Mouse (Mus musculus): ENCODE results near the gene Rcn3. TPM values are rescaled to one million over a fixed set of nuclear protein-coding genes. Genes with fewer than 3 reads are reported as not detected.

Rcn3 gene
- total and polyA plus RNA-seq, 2 experiments from 2014 or later = 24.2 to 31.9 TPM

DNA sequence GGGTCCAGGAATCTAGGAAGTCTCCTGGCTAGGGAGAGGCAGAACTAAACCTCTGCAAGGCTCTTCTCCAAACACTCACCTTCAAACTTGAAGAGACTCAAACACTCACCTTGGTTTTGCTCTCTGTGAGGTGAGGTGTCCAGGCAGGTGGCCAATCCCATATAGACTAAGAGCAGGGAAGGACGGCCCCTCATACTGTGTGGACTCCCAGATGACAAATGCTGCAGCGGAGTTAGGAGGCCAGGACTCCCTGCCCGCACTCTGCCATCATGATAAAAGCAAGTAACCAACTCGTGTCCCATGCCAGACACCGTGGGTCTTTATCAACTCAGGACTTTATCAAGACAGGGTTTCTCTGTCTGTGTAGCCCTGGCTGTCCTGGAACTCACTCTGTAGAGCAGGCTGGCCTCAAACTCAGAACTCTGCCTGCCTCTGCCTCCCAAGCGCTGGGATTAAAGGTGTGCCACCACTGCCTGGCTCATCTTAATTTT, 31.3 kb downstream of the Rcn3 start:
- Histone ChIP-seq H3K4me3 (ENCODE audit: low read depth, low read length) (no peak overlapping the region), H3K4me2 (ENCODE audit: low read depth, low read length, poor library complexity, severe bottlenecking) (no peak overlapping the region), H3K9ac (replicated peaks; ENCODE audit: low read length, poor library complexity, severe bottlenecking) (no peak overlapping the region), H3K9me3 (ENCODE audit: low read length) (no peaks in the 10 kb centered on the region), H3K36me3 (ENCODE audit: insufficient read depth, low read length) (no peaks in the 10 kb centered on the region), H3K27ac (ENCODE audit: low read depth, low read length) (no peak overlapping the region), H3K27me3 (ENCODE audit: insufficient read depth, low read length) (no peaks in the 10 kb centered on the region), H3K4me1 (ENCODE audit: insufficient read depth, low read length) (peaks cover 18% of the 10 kb centered on the region; the same call in 1 of the 2 replicates)
- ATAC-seq (ENCODE audit: low FRiP score) (no peak), DNase-seq (ENCODE audit: low spot score) (no peak)
- no peak for TF ChIP-seq CTCF (IDR thresholded peaks at IDR 0.05)
- WGBS = 95% methylated on average over 6 of the region's 6 CpGs

DNA sequence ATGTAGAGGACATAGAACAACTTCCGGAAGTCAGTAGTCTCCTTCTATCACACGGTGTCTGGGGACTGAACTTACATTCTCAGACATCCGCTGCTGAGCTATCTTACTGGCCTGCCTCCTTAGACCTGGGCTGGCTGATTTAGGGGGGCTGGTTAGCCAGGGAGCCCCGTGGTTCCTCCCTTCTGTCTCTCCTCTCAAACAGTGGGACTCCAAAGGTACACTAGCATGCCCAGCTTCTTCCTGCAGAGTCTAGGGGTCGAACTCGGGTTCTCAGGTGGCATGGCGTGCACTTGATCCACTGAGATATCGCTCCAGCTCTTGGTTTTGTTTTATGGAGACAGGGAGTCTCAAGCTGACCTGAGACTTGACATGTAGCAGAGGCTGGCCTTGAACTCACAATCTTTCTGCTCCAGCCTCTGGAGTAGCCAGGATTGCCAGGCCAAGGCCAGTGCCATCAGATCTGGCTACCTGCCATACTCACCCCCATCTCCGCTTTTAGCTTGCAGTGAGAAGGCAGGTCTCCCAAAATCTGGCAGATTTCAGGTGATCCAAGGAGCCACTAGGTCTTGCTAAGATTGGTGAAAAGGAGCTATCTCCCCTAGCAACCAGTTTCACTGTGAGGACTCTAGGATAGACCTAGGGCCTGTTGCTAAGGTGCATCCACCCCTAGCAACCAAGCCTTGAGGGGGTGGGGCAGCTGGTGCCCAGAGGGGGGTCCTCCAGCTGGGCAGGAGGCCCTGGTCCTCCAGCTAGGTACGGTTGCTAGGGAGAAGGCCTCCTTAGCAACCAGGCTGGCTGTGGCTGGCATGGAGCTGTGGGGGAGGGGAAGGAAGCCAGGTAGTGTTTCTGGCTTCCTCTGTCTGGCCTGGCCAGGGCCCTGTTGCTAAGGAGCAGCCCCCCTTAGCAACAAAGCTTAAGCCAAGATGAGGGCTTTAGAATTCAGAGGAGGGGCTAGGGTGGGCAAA, 33.1 kb downstream of the Rcn3 start:
- peak; percentile 70 for DNase-seq (ENCODE audit: low spot score)
- H3K9ac ChIP-seq (replicated peaks; ENCODE audit: low read length, poor library complexity, severe bottlenecking) = peak overlapping the region; percentile 33; the same call in 1 of the 2 replicates
- peak overlapping the region; percentile 87 for H3K27ac ChIP-seq (ENCODE audit: low read depth, low read length)
- H3K27me3 ChIP-seq (ENCODE audit: insufficient read depth, low read length) = no peaks in the 10 kb centered on the region
- 72% methylated on average over 10 of the region's 10 CpGs for WGBS
- peaks cover 18% of the 10 kb centered on the region; the same call in 1 of the 2 replicates for H3K4me1 ChIP-seq (ENCODE audit: insufficient read depth, low read length)
- no peaks in the 10 kb centered on the region for H3K36me3 ChIP-seq (ENCODE audit: insufficient read depth, low read length)
- ATAC-seq (ENCODE audit: low FRiP score) = peak; percentile 54
- H3K4me2 ChIP-seq (ENCODE audit: low read depth, low read length, poor library complexity, severe bottlenecking) = 0 out of 2 replicates have a peak overlapping the region, but pooled peaks have one; percentile 6
- TF ChIP-seq CTCF (IDR thresholded peaks at IDR 0.05) = no peak
- no peaks in the 10 kb centered on the region for H3K9me3 ChIP-seq (ENCODE audit: low read length)
- H3K4me3 ChIP-seq (ENCODE audit: low read depth, low read length) = no peak overlapping the region

DNA sequence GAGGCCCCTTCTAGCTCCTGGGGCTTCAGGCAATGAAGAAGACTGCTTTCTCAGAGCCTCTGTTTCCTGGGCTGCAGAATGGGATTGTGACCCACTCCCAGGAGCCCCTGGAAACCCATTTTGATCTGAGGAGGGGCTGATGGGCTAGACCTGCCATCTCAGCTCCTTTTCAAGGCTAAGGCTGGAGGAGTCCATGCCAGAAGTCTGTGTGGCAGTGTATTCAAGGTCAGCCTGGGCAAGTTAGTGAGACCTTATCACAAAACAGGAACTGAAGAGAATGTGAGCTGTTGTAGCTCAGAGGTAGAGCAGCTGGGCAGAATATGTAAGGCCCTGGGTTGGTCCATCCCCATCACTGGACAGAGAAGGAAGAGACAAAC, 35.1 kb downstream of the Rcn3 start:
- Histone ChIP-seq H3K36me3 (ENCODE audit: insufficient read depth, low read length) (no peaks in the 10 kb centered on the region), H3K4me3 (ENCODE audit: low read depth, low read length) (no peak overlapping the region), H3K27ac (ENCODE audit: low read depth, low read length) (no peak overlapping the region), H3K9me3 (ENCODE audit: low read length) (no peaks in the 10 kb centered on the region), H3K4me2 (ENCODE audit: low read depth, low read length, poor library complexity, severe bottlenecking) (no peak overlapping the region), H3K27me3 (ENCODE audit: insufficient read depth, low read length) (no peaks in the 10 kb centered on the region), H3K9ac (replicated peaks; ENCODE audit: low read length, poor library complexity, severe bottlenecking) (no peak overlapping the region), H3K4me1 (ENCODE audit: insufficient read depth, low read length) (peaks cover 18% of the 10 kb centered on the region; the same call in 1 of the 2 replicates)
- TF ChIP-seq CTCF (IDR thresholded peaks at IDR 0.05) = no peak
- ATAC-seq (ENCODE audit: low FRiP score) (no peak), DNase-seq (ENCODE audit: low spot score) (no peak)

DNA sequence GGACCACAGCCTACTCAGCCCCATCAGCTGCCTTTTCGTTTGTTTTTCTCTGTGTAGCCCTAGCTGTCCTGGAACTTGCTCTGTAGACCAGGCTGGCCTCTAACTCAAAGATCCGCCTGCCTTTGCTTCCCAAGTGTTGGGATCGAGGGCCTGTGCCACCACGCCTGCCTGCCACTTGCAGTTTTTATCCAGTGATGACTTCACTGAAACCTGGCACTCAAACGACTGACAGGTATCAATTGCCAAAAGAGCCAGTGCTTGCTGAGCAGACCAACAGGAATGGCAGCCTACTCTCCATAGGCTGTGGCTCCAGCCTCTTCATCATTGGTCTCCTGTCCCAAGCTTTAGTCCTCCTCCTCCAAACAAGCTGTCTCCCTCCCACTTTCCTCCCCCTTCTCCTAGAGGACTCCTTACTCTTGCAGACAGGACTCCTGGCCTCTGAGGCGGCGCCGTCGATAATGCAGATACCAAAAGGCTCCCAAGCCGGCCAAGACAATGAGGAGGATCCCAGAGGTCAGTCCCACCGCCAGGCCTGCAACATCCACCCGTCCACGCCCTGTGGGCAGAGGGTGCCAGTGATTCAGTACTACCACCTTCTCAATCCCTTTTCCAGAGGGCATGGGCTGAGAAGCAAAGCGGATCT, 35.6 kb downstream of the Rcn3 start:
- Histone ChIP-seq H3K9ac (replicated peaks; ENCODE audit: low read length, poor library complexity, severe bottlenecking) (no peak overlapping the region), H3K27me3 (ENCODE audit: insufficient read depth, low read length) (no peaks in the 10 kb centered on the region), H3K4me1 (ENCODE audit: insufficient read depth, low read length) (peaks cover 14% of the 10 kb centered on the region; the same call in 1 of the 2 replicates), H3K27ac (ENCODE audit: low read depth, low read length) (no peak overlapping the region), H3K4me3 (ENCODE audit: low read depth, low read length) (no peak overlapping the region), H3K4me2 (ENCODE audit: low read depth, low read length, poor library complexity, severe bottlenecking) (no peak overlapping the region), H3K36me3 (ENCODE audit: insufficient read depth, low read length) (no peaks in the 10 kb centered on the region), H3K9me3 (ENCODE audit: low read length) (no peaks in the 10 kb centered on the region)
- ATAC-seq (ENCODE audit: low FRiP score) = no peak
- no peak for DNase-seq (ENCODE audit: low spot score)
- no peak for TF ChIP-seq CTCF (IDR thresholded peaks at IDR 0.05)
- WGBS = 62% methylated on average over 14 of the region's 14 CpGs

DNA sequence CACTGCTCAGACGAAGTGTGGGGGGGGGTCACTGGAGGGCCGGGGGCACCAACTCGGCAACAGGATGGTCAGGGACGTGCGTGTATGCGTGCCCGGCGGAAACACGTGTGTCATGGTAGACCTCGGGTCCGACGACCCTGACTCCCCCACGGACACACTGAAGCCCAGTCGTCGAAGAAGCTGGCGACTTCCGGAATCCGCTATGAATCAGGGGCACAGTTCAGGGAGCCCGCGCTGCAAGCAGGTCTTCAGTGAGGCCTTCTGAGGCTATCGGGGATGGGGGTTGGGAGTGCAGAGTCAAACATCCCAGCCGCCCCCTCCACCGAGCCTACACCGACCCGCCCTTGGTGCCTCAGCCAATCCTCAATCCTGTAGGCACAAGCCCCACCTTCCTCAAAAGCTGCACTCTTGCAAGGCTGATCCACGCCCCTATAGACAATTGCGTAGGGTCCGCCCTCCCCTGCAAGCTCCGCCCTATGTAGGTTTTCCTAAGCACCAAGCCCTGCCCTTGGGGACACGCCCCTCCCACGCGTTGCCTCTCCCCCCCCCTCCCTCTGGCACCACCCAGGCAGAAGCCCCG, 38.0 kb downstream of the Rcn3 start:
- Histone ChIP-seq H3K4me1 (ENCODE audit: insufficient read depth, low read length) (peaks cover 8% of the 10 kb centered on the region; the same call in 1 of the 2 replicates), H3K9ac (replicated peaks; ENCODE audit: low read length, poor library complexity, severe bottlenecking) (peak overlapping the region; percentile 96), H3K27me3 (ENCODE audit: insufficient read depth, low read length) (no peaks in the 10 kb centered on the region), H3K4me3 (ENCODE audit: low read depth, low read length) (peak overlapping the region; percentile 81), H3K36me3 (ENCODE audit: insufficient read depth, low read length) (peaks cover 12% of the 10 kb centered on the region), H3K27ac (ENCODE audit: low read depth, low read length) (peak overlapping the region; percentile 99), H3K4me2 (ENCODE audit: low read depth, low read length, poor library complexity, severe bottlenecking) (peak overlapping the region; percentile 93), H3K9me3 (ENCODE audit: low read length) (no peaks in the 10 kb centered on the region)
- TF ChIP-seq CTCF (IDR thresholded peaks at IDR 0.05) = no peak
- ATAC-seq (ENCODE audit: low FRiP score) (peak; percentile 85), DNase-seq (ENCODE audit: low spot score) (peak; percentile 97)
- 0% methylated on average over 32 of the region's 33 CpGs for WGBS
